Mouse (Mus musculus) right cerebral cortex, postnatal 4 days (tissue): ENCODE results near the gene Gpr62.
"Not testable (repeated sequence)": the region's sequence is repeated elsewhere in the genome, so short reads cannot be mapped to it uniquely, and the experiment has no call there.

ENCODE experiments used
- DNase-seq: peaks from one replicate; pipeline ENCODE4 v3.0.0-alpha.2; 2022

Gene Gpr62

GRCm38 (mm10) chr9:106465571-106466200 lies at the start of gene Gpr62:
Gpr62 (minus strand) TSS chr9:106465938.
- DNase-seq: no peak

GRCm38 (mm10) chr9:106514273-106514672 lies 48.5 kb upstream of the Gpr62 start, which contains the start of gene Iqcf5:
Iqcf5 (plus strand) TSS chr9:106514573.
- DNase-seq: no peak

GRCm38 (mm10) chr9:106513566-106513965 lies 47.8 kb upstream of the Gpr62 start:
- DNase-seq: no peak

- DNase-seq: peak; percentile 19
Observed at GRCm38 (mm10) chr9:106512729-106513450, 47.2 kb upstream of the Gpr62 start.

- DNase-seq: no peak
Observed at GRCm38 (mm10) chr9:106509356-106509755, 43.6 kb upstream of the Gpr62 start.

- no peak for DNase-seq
Observed at GRCm38 (mm10) chr9:106504246-106504645, 38.5 kb upstream of the Gpr62 start.

GRCm38 (mm10) chr9:106501846-106502245 lies 36.1 kb upstream of the Gpr62 start:
- no peak for DNase-seq

- DNase-seq: no peak
Observed at GRCm38 (mm10) chr9:106499667-106500066, 33.9 kb upstream of the Gpr62 start, which contains the start of gene Iqcf1. Iqcf1 (plus strand) TSS chr9:106499967.

- DNase-seq: not testable (repeated sequence)
Observed at GRCm38 (mm10) chr9:106487602-106488001, 21.9 kb upstream of the Gpr62 start.

- no peak for DNase-seq
Observed at GRCm38 (mm10) chr9:106485076-106485475, 19.3 kb upstream of the Gpr62 start.

GRCm38 (mm10) chr9:106483606-106484005 lies 17.9 kb upstream of the Gpr62 start:
- DNase-seq: no peak

GRCm38 (mm10) chr9:106483136-106483535 lies 17.4 kb upstream of the Gpr62 start:
- DNase-seq: no peak

GRCm38 (mm10) chr9:106482578-106483115 lies 16.9 kb upstream of the Gpr62 start:
- DNase-seq: no peak

- DNase-seq: no peak
Observed at GRCm38 (mm10) chr9:106481676-106482075, 15.9 kb upstream of the Gpr62 start.

GRCm38 (mm10) chr9:106481075-106481474 lies 15.3 kb upstream of the Gpr62 start:
- DNase-seq: no peak

GRCm38 (mm10) chr9:106480541-106480940 lies 14.8 kb upstream of the Gpr62 start:
- DNase-seq: no peak

GRCm38 (mm10) chr9:106478101-106478500 lies 12.4 kb upstream of the Gpr62 start:
- DNase-seq: no peak

GRCm38 (mm10) chr9:106477649-106478048 lies 11.9 kb upstream of the Gpr62 start:
- peak; percentile 3 for DNase-seq

- peak; percentile 95 for DNase-seq
Observed at GRCm38 (mm10) chr9:106476924-106477484, 11.3 kb upstream of the Gpr62 start, which contains the start of gene Parp3. Parp3 (minus strand) TSS chr9:106476949.

GRCm38 (mm10) chr9:106476002-106476923 lies 10.5 kb upstream of the Gpr62 start:
- peak; percentile 11 for DNase-seq

- DNase-seq: peak; percentile 3
Observed at GRCm38 (mm10) chr9:106475663-106476001, 9.9 kb upstream of the Gpr62 start, which contains the start of gene Rrp9. Rrp9 (plus strand) TSS chr9:106475963.

- DNase-seq: peak; percentile 9
Observed at GRCm38 (mm10) chr9:106475046-106475445, 9.3 kb upstream of the Gpr62 start.
